Mouse (Mus musculus) olfactory bulb, adult 2 months (tissue): ENCODE measurements around the gene Cd82.

Experiments
- CTCF ChIP-seq: fragments of 200-500 bp; IDR thresholded peaks from 2 replicates; pipeline ENCODE4 v1.5.1; 2012; ENCODE audit warnings: low read depth, mild to moderate bottlenecking, low read length, moderate library complexity; ENCODE audit not compliant: insufficient read depth
- POLR2A ChIP-seq: fragments of 200-500 bp; IDR thresholded peaks from 2 replicates; pipeline ENCODE4 v1.6.1; 2012; ENCODE audit warnings: mild to moderate bottlenecking, low read depth, low read length, moderate library complexity; ENCODE audit not compliant: insufficient read depth

DNA sequence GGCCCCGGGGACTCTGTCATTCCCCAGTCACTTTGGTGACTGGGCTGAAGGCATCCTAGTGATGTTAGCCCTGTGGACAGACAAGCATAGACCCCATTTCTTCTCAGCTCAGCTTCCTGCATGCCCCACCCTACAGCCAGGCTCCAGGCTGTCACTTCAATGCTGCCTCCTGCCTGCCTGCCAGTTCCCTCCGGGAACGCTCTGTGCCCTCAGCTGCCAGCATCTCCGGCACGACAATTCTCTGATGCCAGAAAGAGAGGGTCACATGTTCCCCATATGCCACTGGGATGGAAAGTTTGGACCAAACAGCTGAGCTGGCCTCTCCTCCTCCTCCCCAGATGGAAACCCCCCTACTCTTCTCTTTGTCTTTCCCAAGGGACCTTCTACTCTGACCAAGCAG lies 79.1 kb downstream of the Cd82 start:
- no peak for TF ChIP-seq CTCF
- no peak for TF ChIP-seq POLR2A
